Mouse (Mus musculus): Measurements from ENCODE around the gene Eps8l1. TPM values are rescaled to one million over a fixed set of nuclear protein-coding genes. Genes with fewer than 3 reads are reported as not detected.
A peak's percentile ranks its signal among the peaks of the same experiment; 100 is the strongest.

Eps8l1 gene
- polyA plus RNA-seq, 1 experiment from 2014 or later: 2.8 TPM

DNA sequence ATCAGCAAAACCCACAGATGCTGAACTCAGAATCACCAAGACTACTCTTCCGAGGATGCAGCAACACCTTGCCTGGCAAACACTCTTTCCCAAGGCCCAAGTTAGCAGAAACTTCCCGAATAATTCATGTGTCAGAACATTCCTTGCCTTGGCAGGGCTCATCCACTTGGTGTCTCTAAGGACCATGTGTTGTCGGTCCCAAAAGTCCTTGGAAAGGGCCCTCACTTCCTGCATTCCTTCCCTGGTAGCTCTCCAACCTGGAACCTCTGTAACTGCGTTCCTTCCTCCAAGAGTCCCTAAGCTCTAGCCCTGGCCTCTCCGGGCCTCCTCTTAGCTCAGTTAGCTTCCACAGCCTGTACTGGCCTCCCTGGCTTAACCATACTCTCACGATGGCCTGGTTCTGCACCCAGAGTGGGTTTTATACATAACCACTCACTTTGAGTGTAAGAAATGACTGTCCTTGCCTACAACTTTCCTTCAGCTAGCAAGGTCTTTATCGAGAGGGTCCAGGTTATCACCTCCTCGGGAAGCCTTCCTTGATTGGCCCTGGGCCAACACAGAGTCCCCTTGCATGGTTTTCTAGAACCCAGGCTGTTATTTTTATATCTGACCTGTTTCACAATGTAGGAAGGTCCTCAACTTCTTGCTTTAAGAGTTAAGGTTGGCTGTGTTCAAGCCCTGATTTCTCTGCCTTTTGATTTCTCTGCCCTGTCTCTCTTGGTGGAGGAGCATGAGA, 51.2 kb downstream of the Eps8l1 start:
- Histone ChIP-seq H3K4me1 (ENCODE audit: control insufficient read depth, insufficient read depth, low read length) (peaks cover 50% of the 10 kb centered on the region), H3K4me2 (peak overlapping the region; percentile 3), H3K27ac (ENCODE audit: low read depth, low read length) (peak overlapping the region; percentile 46; the same call in 1 of the 2 replicates), H3K36me3 (ENCODE audit: control insufficient read depth, insufficient read depth, low read length) (no peaks in the 10 kb centered on the region), H3K9me3 (replicated peaks; ENCODE audit: control insufficient read depth, low read length) (no peaks in the 10 kb centered on the region), H3K27me3 (ENCODE audit: control insufficient read depth, insufficient read depth, low read length) (no peaks in the 10 kb centered on the region), H3K9ac (ENCODE audit: low read depth, low read length) (no peak overlapping the region), H3K4me3 (ENCODE audit: low read depth, low read length) (no peak overlapping the region)
- WGBS (ENCODE audit: insufficient replicate concordance): 48% methylated on average over 8 of the region's 8 CpGs
- ATAC-seq (replicated peaks; ENCODE audit: insufficient number of reproducible peaks, low FRiP score, low TSS enrichment): no peak

DNA sequence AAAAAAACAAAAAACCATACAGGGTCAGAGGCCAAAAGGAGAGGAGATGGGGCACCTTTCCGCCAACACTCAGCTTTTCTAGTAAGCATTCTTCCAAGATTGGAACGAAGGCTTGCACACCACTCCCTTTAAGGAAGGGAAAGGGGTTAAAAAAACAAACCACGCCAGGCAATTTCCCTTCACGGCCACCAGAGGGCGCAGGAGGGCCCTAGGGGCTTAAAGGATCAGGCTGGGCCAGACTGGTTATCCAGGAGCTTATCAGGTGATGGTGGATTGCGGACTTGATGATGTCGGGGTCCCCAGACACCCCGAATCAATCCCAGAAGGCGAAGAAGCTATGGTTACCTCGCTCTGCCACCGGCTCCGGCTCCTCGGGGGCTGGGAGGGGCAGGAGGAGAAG, 52.8 kb downstream of the Eps8l1 start:
- Histone ChIP-seq H3K27me3 (ENCODE audit: control insufficient read depth, insufficient read depth, low read length) (no peaks in the 10 kb centered on the region), H3K4me3 (ENCODE audit: low read depth, low read length) (peak overlapping the region; percentile 25), H3K9ac (ENCODE audit: low read depth, low read length) (peak overlapping the region; percentile 70), H3K27ac (ENCODE audit: low read depth, low read length) (peak overlapping the region; percentile 86), H3K4me1 (ENCODE audit: control insufficient read depth, insufficient read depth, low read length) (peaks cover 53% of the 10 kb centered on the region), H3K36me3 (ENCODE audit: control insufficient read depth, insufficient read depth, low read length) (no peaks in the 10 kb centered on the region), H3K9me3 (replicated peaks; ENCODE audit: control insufficient read depth, low read length) (no peaks in the 10 kb centered on the region), H3K4me2 (peak overlapping the region; percentile 52)
- no peak for ATAC-seq (replicated peaks; ENCODE audit: insufficient number of reproducible peaks, low FRiP score, low TSS enrichment)
- WGBS (ENCODE audit: insufficient replicate concordance): 22% methylated on average over 13 of the region's 13 CpGs

DNA sequence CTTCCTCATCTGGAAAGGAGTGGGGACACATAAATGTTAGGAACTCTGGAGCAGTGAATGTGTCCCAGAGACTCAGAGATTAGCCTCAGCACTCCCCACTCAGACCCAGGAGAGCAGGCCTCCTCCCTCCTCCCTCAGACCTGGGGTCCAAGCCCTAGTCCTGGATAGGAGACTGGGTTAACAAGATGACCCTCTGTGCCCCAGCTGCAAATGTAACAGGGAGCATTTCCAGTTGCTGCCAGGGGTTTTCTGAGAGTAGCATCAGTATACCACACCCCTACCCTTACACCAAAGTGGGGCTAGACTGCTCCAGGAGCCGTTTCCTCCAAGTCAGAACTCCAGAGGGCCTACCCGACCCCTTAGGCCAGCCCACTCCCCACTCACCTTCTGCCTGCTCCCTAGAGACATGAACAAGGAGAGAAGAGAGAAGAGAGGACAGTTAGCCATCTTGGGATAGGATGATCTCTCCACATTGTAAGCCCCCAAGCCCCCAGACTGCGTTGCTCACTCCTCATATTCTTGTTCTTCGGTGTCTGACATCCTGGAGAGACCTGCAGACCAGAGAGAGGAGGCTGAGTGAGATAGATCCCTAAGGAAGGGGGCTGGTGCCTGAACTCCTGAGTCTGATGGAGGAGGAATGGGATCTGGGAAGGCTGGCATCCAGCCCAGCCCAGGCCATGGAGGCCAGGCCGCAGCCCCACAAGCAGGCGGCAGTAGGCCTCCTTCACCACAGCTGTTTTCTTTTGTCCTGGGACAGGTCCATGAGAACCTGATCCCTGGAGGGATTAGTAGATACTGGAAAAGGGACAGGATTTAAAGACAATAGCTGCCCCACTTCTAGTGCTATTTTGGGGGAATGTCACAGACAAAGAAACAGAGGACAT, 53.6 kb downstream of the Eps8l1 start:
- peak overlapping the region; percentile 86 for H3K27ac ChIP-seq (ENCODE audit: low read depth, low read length)
- no peaks in the 10 kb centered on the region for H3K9me3 ChIP-seq (replicated peaks; ENCODE audit: control insufficient read depth, low read length)
- H3K9ac ChIP-seq (ENCODE audit: low read depth, low read length): peak overlapping the region; percentile 70
- H3K36me3 ChIP-seq (ENCODE audit: control insufficient read depth, insufficient read depth, low read length): no peaks in the 10 kb centered on the region
- no peak for ATAC-seq (replicated peaks; ENCODE audit: insufficient number of reproducible peaks, low FRiP score, low TSS enrichment)
- H3K4me2 ChIP-seq: peak overlapping the region; percentile 52
- H3K27me3 ChIP-seq (ENCODE audit: control insufficient read depth, insufficient read depth, low read length): no peaks in the 10 kb centered on the region
- peaks cover 55% of the 10 kb centered on the region for H3K4me1 ChIP-seq (ENCODE audit: control insufficient read depth, insufficient read depth, low read length)
- H3K4me3 ChIP-seq (ENCODE audit: low read depth, low read length): peak overlapping the region; percentile 25
- 43% methylated on average over 6 of the region's 6 CpGs for WGBS (ENCODE audit: insufficient replicate concordance)

DNA sequence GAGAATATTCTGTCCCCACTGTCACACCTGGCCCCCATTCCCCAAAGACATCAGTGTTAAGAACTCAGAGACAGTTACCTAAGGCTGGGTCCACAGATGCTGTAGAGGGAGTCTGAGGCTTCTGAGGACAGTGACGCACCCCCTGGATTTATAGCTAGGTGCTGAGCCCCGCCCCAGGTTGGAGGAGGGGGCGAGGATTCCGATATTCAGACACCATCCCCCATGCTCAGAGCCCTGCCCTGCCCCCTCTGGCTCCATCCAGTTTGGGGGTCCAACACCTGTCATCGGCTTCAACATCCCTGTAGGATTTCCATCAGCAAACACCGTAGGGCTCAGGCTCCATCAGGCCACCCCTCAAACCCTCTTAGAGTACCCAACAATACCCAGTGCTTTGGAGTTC, 55.4 kb downstream of the Eps8l1 start:
- peak; percentile 25; the same call in 1 of the 2 replicates for ATAC-seq (replicated peaks; ENCODE audit: insufficient number of reproducible peaks, low FRiP score, low TSS enrichment)
- no peaks in the 10 kb centered on the region for H3K27me3 ChIP-seq (ENCODE audit: control insufficient read depth, insufficient read depth, low read length)
- peak overlapping the region; percentile 52 for H3K4me2 ChIP-seq
- H3K9ac ChIP-seq (ENCODE audit: low read depth, low read length): peak overlapping the region; percentile 56
- H3K4me1 ChIP-seq (ENCODE audit: control insufficient read depth, insufficient read depth, low read length): peaks cover 54% of the 10 kb centered on the region
- WGBS (ENCODE audit: insufficient replicate concordance): 35% methylated on average over 6 of the region's 6 CpGs
- peak overlapping the region; percentile 86 for H3K27ac ChIP-seq (ENCODE audit: low read depth, low read length)
- peak overlapping the region; percentile 16 for H3K4me3 ChIP-seq (ENCODE audit: low read depth, low read length)
- H3K36me3 ChIP-seq (ENCODE audit: control insufficient read depth, insufficient read depth, low read length): no peaks in the 10 kb centered on the region
- H3K9me3 ChIP-seq (replicated peaks; ENCODE audit: control insufficient read depth, low read length): no peaks in the 10 kb centered on the region

DNA sequence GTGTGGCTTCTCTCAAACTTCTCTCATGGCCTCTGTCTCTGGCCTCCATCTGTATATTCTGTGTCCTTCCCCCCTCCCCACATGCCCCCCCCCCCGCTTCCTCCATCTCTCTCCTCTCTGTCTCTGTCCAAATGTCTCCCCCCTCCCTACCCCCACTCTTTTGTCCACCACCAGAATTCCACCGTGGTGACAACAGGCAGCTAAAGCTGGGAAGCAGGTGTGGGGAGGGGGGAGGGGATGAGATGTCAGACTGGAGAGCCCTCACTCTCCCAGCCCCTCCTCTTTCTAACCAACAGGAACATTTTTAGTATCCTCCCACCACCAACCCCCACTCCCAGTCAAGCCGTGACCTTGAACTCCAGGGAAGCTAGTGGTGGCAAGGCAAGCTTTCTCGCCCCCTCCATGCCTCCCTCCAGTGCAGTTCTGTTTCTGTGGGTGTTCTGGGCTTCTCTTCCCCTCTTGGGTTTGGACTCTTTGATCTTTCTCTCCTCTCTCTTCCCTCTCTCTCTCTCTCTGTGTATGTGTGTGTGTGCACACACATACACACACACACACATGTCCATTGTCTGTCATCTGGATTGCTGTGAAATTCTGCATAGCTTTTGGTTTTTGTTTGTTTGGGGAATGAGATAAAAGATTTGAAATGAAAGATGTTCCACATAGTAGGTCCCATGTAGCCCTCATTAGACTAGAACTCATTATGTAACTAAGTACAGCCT, 56.0 kb downstream of the Eps8l1 start, which contains the start of gene Tnnt1:
Gene Tnnt1 (minus strand): TSS at position 51 of the 719 bp plus-strand sequence.
- Histone ChIP-seq H3K4me2 (peak within 1 kb of the TSS; percentile 52), H3K27ac (ENCODE audit: low read depth, low read length) (peak within 1 kb of the TSS; percentile 86), H3K4me3 (ENCODE audit: low read depth, low read length) (peak within 1 kb of the TSS; percentile 16), H3K27me3 (ENCODE audit: control insufficient read depth, insufficient read depth, low read length) (no peaks in the 10 kb centered on the region; the same call in 1 of the 2 replicates), H3K9ac (ENCODE audit: low read depth, low read length) (peak within 1 kb of the TSS; percentile 56), H3K36me3 (ENCODE audit: control insufficient read depth, insufficient read depth, low read length) (no peaks in the 10 kb centered on the region), H3K9me3 (replicated peaks; ENCODE audit: control insufficient read depth, low read length) (no peaks in the 10 kb centered on the region), H3K4me1 (ENCODE audit: control insufficient read depth, insufficient read depth, low read length) (peaks cover 51% of the 10 kb centered on the region)
- ATAC-seq (replicated peaks; ENCODE audit: insufficient number of reproducible peaks, low FRiP score, low TSS enrichment): peak; percentile 47
- 16% methylated on average over 4 of the region's 4 CpGs for WGBS (ENCODE audit: insufficient replicate concordance)

DNA sequence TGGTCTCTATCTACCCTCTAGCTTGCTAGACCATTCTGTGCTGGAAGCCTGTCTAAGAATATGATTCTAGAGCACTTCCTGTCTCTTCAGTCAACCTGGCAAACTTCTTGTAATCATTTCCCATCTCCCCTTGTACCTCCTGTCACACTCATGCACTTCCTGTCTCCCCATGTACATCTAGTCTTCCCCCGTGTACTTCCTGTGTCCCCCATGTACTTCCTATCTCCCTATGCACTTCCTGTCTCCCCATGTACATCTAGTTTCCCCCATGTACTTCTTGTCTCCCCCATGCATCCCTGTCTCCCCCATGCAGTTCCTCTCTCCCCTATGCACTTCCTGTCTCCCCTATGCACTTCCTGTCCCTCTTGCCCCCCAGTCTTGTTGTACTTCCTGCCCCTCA, 58.0 kb downstream of the Eps8l1 start:
- H3K4me1 ChIP-seq (ENCODE audit: control insufficient read depth, insufficient read depth, low read length): peaks cover 52% of the 10 kb centered on the region
- H3K27ac ChIP-seq (ENCODE audit: low read depth, low read length): peak overlapping the region; percentile 64; the same call in 1 of the 2 replicates
- H3K4me3 ChIP-seq (ENCODE audit: low read depth, low read length): no peak overlapping the region
- 50% methylated on average over 1 of the region's 1 CpGs for WGBS (ENCODE audit: insufficient replicate concordance)
- H3K9me3 ChIP-seq (replicated peaks; ENCODE audit: control insufficient read depth, low read length): no peaks in the 10 kb centered on the region
- H3K36me3 ChIP-seq (ENCODE audit: control insufficient read depth, insufficient read depth, low read length): no peaks in the 10 kb centered on the region
- ATAC-seq (replicated peaks; ENCODE audit: insufficient number of reproducible peaks, low FRiP score, low TSS enrichment): no peak
- peak overlapping the region; percentile 53 for H3K4me2 ChIP-seq
- H3K27me3 ChIP-seq (ENCODE audit: control insufficient read depth, insufficient read depth, low read length): no peaks in the 10 kb centered on the region; the same call in 1 of the 2 replicates
- H3K9ac ChIP-seq (ENCODE audit: low read depth, low read length): peak overlapping the region; percentile 46; the same call in 1 of the 2 replicates

DNA sequence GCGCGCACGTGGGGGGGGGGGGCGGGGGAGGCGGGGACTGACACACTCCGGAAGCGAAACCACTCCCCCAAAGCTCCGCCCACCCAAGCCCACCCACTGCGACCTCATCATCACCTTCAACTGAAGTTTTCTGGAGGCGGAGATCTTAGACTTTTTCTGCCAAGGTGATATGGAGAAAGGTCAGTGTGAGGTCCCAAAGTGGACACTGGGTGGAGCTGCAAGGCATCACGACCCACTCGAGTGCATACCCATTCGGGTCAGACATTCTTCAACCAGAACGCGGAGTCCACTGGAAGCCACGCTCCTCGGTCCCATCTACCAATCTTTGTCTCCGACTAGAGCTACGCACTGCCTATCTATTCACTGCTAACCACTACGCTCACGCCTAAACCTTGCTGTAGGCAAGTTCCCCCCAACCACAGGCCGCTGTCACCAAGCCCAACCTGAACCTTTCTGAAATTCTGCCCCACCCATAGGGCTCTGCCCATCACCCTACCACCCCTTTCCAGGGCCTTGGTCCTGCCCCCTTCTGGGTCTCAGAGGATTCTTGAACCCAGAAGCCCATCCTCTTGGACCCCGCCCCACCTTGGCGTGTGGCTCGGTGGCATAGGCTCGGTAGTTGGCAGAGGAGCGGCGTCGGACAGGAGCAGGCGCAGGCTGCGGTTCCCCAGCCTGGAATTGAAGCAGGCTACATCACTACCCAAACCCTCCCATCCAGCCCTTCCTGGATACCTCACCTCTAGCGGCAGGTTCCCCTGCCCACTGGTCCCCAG, 60.9 kb downstream of the Eps8l1 start:
- Histone ChIP-seq H3K4me1 (ENCODE audit: control insufficient read depth, insufficient read depth, low read length) (peaks cover 28% of the 10 kb centered on the region), H3K9me3 (replicated peaks; ENCODE audit: control insufficient read depth, low read length) (no peaks in the 10 kb centered on the region), H3K36me3 (ENCODE audit: control insufficient read depth, insufficient read depth, low read length) (no peaks in the 10 kb centered on the region), H3K4me3 (ENCODE audit: low read depth, low read length) (peak overlapping the region; percentile 60), H3K4me2 (peak overlapping the region; percentile 74), H3K27me3 (ENCODE audit: control insufficient read depth, insufficient read depth, low read length) (no peaks in the 10 kb centered on the region; the same call in 1 of the 2 replicates), H3K9ac (ENCODE audit: low read depth, low read length) (peak overlapping the region; percentile 92), H3K27ac (ENCODE audit: low read depth, low read length) (peak overlapping the region; percentile 96)
- ATAC-seq (replicated peaks; ENCODE audit: insufficient number of reproducible peaks, low FRiP score, low TSS enrichment): peak; percentile 4; the same call in 1 of the 2 replicates
- WGBS (ENCODE audit: insufficient replicate concordance): 17% methylated on average over 32 of the region's 32 CpGs
